Mouse (Mus musculus) thymus, adult 2 months (tissue): Measurements from ENCODE around the gene Gemin6.

ENCODE experiments used
- CTCF ChIP-seq: fragments of 200-500 bp; IDR thresholded peaks from 2 replicates; pipeline ENCODE4 v1.5.1; 2012; ENCODE audit warnings: mild to moderate bottlenecking, control low read depth, low read length, moderate library complexity, borderline replicate concordance; ENCODE audit not compliant: control insufficient read depth, poor library complexity, insufficient read depth; ENCODE audit errors: extremely low read depth
- POLR2A ChIP-seq: fragments of 200-500 bp; IDR thresholded peaks from 2 replicates; pipeline ENCODE4 v1.6.1; 2012; ENCODE audit warnings: mild to moderate bottlenecking, low read length, control low read depth, moderate library complexity; ENCODE audit not compliant: control insufficient read depth, poor library complexity, insufficient read depth; ENCODE audit errors: extremely low read depth

DNA sequence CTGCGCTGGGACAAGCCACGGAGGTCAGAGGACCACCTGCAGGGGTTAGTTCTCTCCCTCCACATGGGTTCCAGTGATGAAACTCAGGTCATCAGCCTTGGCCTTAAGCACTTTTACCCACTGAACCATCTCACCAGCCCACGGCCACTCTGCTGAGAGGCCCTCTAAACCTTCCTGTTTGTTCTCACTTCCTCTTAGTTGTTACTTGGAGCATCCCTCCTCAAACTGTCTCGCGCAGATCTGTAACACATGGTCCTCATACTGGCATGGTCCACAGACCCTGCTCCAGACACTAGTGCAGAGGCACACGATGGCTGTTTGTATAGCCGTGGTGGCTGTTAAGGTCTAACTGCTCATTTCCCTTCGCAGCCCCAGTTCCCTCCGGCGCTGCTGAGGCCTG lies 40.6 kb upstream of the Gemin6 start:
- TF ChIP-seq CTCF (no peak), POLR2A (no peak)
